Mouse (Mus musculus): ENCODE data around the gene Tmbim6.

Tmbim6 gene

DNA sequence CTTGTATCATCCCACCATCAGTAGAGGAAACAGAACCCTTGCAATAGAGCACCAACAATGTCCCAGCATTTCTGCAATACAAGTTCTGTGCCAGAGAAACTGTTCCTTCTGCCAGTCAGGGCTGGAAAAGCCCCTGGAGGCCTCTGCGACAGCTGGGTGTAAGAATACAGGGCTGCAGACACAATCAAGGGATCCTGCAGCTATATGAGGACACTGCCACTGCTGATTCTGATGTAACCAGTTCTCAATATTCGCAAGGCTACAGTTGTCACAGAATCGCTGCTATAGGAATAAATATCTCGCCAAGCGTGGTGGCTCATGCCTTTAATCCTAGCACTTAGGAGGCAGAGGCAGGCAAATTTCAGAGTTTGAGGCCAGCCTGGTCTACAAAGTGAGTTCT, 16.4 kb upstream of the Tmbim6 start:
- CTCF ChIA-PET = interaction anchor here (0.6 to 0.7 kb wide), 2 partner anchors 39 to 183 kb away, joined by 3 to 15 read pairs; no protein-coding TSS in a partner anchor

GRCm38 (mm10) chr15:99382893-99383292, 9.8 kb upstream of the Tmbim6 start:
- CTCF ChIA-PET = no interaction called here

GRCm38 (mm10) chr15:99384071-99384470, 8.6 kb upstream of the Tmbim6 start:
- CTCF ChIA-PET = no interaction called here

GRCm38 (mm10) chr15:99386110-99386509, 6.6 kb upstream of the Tmbim6 start:
- CTCF ChIA-PET = interaction anchor here (1.0 kb wide), 1 partner anchor 56 kb away, joined by 4 read pairs; no protein-coding TSS in a partner anchor

DNA sequence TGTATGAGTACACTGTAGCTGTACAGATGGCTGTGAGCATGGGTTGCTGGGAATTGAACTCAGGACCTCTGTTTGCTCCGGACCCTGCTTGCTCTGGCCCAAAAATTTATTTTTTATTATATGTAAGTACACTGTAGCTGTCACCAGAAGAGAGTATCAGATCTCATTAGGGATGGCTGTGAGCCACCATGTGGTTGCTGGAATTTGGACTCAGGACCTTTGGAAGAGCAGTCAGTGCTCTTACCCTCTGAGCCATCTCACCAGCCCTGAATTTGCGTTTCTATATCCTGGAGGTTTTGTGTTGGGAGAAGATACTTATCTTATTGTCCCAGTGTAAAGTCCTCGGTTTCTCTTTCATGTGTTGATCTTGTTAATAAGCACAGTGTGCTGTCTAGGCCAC, 5.9 kb upstream of the Tmbim6 start:
- CTCF ChIA-PET = interaction anchor here (0.6 to 1.0 kb wide), 2 partner anchors 57 to 1214 kb away, joined by 4 to 19 read pairs; no protein-coding TSS in a partner anchor

DNA sequence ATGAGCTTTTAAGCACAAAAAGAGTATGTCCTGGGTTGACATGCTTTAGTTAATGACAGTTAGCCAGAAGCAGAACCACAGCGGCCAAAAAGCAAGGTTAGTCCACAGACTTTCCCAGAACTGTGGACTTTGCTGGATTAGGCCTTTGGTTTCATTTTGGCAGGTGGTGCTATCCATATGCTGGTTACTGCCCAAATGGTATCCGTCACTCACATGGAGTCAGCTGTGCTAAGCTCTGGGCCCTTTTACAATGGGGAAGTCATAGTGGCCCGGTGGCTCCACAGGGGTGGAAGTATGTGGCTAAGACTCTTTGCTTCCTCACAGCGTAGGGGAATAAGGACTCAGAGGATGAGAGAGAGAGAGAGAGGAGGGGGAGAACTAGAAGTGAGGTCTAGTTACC, 4.7 kb upstream of the Tmbim6 start:
- CTCF ChIA-PET = interaction anchor here (0.6 to 0.7 kb wide), 3 partner anchors 100 to 1249 kb away, joined by 3 to 4 read pairs (median 3); no protein-coding TSS in a partner anchor

DNA sequence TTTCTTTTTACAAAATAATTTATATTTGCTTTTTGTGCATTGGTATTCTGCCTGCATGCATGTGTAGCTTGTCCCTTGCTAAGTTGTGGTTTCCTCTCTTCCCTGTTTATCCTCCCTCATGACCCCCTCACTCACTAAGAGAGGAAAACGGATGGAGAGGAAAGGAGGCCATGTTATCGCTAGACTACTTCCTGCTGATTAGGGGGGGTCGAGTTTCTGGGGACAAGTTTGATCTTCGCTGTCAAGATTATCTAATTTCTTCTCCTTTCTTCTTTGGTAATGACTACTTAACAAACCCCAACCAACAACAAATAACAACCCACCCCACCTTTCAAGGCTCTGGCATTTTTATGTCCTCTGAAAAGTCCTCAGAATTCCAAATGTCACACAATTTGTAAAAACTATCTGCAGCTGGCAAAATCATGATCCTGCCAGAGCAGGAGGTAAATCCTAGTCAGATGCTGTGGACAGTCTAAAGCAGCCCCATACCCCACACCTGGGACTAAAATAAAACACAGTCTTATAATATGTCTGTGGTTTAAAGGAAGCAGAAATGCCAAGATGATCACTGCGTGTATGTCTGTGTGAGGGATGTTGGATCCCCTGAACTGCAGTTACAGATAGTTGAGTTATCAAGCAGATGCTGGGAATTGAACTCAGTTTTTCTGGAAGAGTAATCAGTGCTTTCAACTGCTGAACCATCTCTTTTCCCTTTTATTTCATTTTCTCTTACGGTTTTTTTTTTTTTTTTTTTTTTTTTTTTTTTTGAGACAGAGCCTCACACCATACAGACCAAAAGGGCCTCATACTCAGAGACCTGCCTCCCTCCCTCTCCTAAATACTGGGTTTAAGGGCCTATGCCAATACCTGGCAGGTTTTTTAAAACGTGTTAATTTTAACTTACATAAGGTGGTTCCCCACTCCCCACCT, 1.9 kb upstream of the Tmbim6 start:
- CTCF ChIA-PET = interaction anchor here (0.5 kb wide), 1 partner anchor 25 kb away, joined by 7 read pairs; no protein-coding TSS in a partner anchor

DNA sequence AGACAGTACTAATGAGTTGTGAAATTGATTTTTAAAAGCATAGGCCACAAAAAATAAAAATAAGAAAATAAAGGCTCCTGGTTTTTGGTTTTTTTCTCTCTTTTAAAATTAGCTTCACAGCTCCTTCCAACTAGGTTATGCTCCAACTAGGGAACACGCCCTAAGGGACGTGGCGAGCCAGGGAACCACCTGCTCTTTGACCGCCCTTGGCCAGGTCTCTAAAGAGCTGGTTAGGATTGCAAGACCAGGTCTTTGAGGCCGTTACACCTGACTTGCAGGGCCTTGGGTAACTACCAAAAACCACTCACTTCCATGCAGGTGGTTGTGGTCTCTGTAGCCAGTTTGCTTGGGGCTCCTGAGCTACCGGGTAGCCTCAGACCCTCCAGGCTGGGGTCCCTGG, 707 bp upstream of the Tmbim6 start:
- CTCF ChIA-PET = interaction anchor here (0.5 to 0.6 kb wide), 2 partner anchors 65 to 431 kb away, joined by 3 to 7 read pairs; no protein-coding TSS in a partner anchor

GRCm38 (mm10) chr15:99393386-99394252, 937 bp downstream of the Tmbim6 start:
- CTCF ChIA-PET = interaction anchor here (0.6 kb wide), 2 partner anchors 311 to 750 kb away, joined by 3 to 4 read pairs; no protein-coding TSS in a partner anchor

DNA sequence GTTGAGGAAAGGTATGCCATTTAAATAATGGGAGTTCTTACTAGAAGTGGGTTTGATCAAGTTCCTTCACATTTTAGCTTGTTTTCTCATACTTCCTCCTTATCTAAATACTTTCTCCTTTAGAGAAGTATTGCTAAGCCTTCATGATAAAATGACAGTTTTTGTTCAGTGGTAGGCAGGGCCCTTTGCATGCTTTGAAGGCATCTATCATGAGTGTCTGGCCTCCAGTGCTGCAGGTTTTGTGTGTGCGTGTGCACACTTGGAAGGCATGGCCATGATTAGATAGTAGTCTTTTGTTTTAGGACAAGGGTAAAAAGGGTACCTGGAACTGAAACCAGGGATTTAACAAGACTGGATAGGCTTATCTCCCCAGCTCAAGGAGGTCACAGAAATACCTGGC, 3.8 kb downstream of the Tmbim6 start:
- CTCF ChIA-PET = interaction anchor here (0.7 kb wide), 2 partner anchors 58 to 629 kb away, joined by 5 to 6 read pairs; no protein-coding TSS in a partner anchor

DNA sequence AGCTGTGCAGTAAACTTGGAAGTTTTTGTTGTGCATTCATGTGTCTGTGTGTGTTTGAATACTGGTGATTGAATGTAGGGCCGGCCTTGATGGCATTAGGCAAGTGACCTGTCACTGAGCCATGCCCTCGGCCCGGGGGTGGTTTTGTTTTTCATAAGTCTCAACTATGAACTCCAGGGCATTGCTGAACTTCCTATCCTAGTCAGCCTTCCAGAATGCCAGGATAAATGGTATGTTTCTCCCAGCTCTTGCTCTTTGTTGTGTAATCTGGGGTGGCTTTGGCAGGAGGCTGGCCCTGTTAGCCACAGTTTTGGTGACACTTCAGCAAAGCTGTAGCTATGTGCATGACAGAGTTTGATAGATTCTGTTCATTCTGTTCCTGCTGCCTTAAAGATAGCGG, 4.2 kb downstream of the Tmbim6 start:
- CTCF ChIA-PET = interaction anchor here (0.7 to 1.1 kb wide), 3 partner anchors 19 to 628 kb away, joined by 3 to 6 read pairs (median 5); no protein-coding TSS in a partner anchor

DNA sequence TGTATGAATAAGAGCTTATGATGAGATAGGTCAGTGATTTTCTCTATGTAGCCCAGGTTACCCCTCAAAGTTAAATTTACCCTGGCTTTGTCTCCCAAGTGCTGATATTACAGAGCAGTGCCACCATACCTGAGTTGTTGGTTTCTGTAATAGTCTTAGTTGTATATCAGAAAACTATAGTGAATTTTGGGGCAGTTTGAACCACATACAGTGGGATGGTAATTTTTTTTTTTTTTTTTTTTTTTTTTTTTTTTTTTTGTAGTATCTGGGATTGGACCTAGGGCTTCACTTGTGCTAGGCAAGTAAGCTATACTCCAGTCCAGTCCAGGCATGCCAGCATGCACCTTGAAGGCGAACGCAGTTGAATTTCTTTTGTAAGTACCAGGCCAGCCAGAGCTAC, 4.9 kb downstream of the Tmbim6 start:
- CTCF ChIA-PET = interaction anchor here (0.6 to 1.1 kb wide), 3 partner anchors 18 to 79 kb away, joined by 3 to 10 read pairs (median 6); no protein-coding TSS in a partner anchor

GRCm38 (mm10) chr15:99399503-99400245, 7.0 kb downstream of the Tmbim6 start:
- CTCF ChIA-PET = no interaction called here

GRCm38 (mm10) chr15:99400602-99401001, 7.9 kb downstream of the Tmbim6 start:
- CTCF ChIA-PET = no interaction called here

DNA sequence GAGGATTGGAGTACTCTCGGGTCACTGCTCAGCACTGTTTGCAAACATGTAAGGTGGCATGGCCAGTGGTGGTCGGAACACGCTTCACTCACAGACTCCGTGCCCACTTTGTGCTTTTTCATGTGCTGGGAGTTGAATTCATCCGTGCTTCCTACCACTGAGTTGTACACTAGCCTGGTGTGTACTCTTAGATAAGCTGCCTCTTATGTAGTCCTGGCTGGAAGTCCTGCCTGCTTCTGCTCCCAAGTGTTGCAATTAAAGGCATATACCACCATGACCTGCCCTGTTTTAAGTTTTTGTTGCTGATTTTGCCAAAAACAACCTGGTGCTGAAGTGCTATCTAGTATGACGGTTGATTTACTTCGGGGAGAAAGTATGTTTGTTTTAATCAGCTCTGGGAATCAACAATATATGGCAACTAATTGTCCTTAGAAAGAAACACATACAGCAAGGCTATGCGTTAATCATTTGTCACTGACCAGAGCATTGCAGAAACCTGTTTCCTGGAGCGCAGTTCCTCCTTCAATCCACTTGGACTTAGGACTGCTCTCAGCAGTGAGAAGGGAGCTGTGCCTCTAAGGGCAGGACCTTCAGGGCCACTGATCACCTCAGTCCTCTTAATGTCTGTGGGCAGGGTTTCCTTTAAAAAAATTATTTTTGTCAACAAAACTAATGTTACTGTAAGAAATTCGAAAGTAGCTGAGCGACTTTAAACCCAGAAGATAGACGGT, 10.6 kb downstream of the Tmbim6 start:
- CTCF ChIA-PET = no interaction called here

DNA sequence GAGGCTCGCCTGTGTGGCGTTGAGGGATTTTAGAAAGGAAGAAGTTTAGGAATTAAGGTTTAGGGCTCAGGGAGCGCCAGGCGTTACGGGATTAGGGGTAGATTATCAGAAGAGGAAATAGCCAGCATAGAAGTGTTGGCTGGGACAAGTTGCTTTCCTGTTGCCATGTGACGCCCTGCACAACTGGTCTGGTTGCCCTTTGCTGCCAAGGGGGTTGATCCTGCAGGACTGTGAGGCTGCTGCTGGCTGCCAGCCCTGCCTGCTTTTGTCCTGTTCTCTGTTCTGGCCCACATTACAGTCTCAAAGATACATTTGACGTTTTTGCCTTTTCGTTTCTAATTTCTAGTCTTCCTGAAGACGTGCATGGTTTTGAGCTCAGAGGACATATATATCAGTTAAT, 12.5 kb downstream of the Tmbim6 start:
- CTCF ChIA-PET = no interaction called here

- CTCF ChIA-PET = interaction anchor here (0.5 kb wide), 1 partner anchor 8 kb away, joined by 6 read pairs; no protein-coding TSS in a partner anchor
Observed at GRCm38 (mm10) chr15:99406986-99407570, 14.4 kb downstream of the Tmbim6 start.

DNA sequence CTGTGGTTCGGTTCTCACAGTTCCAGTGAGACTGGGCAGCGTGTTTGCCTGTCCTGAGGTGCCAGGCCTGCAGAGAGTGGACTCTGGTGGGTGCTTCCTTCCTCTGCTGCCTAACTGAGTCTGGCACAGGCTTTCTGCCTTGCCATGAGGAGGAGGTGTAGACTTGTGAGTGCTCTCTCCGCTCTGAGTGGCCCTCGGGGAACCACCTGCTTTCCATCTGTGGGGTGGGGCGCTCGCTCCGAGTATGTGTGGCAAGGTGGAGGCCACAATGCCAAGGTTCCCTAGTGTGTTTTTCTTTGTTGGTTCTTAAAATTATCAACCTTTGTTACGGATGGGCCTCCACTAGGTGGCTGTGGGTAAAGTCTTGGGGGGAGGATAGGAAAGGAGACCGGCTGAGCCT, 16.2 kb downstream of the Tmbim6 start:
- CTCF ChIA-PET = no interaction called here

- CTCF ChIA-PET = no interaction called here
Observed at GRCm38 (mm10) chr15:99411747-99412146, 19.1 kb downstream of the Tmbim6 start.

GRCm38 (mm10) chr15:99415793-99416192, 23.1 kb downstream of the Tmbim6 start:
- CTCF ChIA-PET = interaction anchor here (0.7 to 1.0 kb wide), 5 partner anchors 18 to 1671 kb away, joined by 3 to 10 read pairs (median 4); no protein-coding TSS in a partner anchor

All from spleen, embryonic (tissue).